Mouse (Mus musculus) embryonic facial prominence, embryonic 13.5 days (tissue): ENCODE results near the gene Emp2. TPM values are rescaled to one million over a fixed set of nuclear protein-coding genes. Genes with fewer than 3 reads are reported as not detected.

ENCODE experiments used
- ATAC-seq: fragments of 200-750 bp; cut with Nextera tagmentation; 2 replicates; pipeline ENCODE4 v1.8.0; 2017; ENCODE audit warnings: low read depth; ENCODE audit not compliant: insufficient number of reproducible peaks, insufficient read depth, low FRiP score, low TSS enrichment
- H3K27ac ChIP-seq: fragments of 300-500 bp; sonication (generic); 2 replicates; pipeline ENCODE4 v1.5.1; 2015; ENCODE audit warnings: moderate library complexity, mild to moderate bottlenecking, inconsistent platforms
- H3K27me3 ChIP-seq: fragments of 300-500 bp; sonication (generic); 2 replicates; pipeline ENCODE4 v1.6.1; 2015; ENCODE audit warnings: mild to moderate bottlenecking, inconsistent platforms
- H3K36me3 ChIP-seq: fragments of 300-500 bp; sonication (generic); 2 replicates; pipeline ENCODE4 v1.6.1; 2015; ENCODE audit warnings: mild to moderate bottlenecking, inconsistent platforms
- H3K4me1 ChIP-seq: fragments of 300-500 bp; sonication (generic); 2 replicates; pipeline ENCODE4 v1.6.1; 2015; ENCODE audit warnings: inconsistent platforms
- H3K4me2 ChIP-seq: fragments of 300-500 bp; sonication (generic); 2 replicates; pipeline ENCODE4 v1.6.1; 2015; ENCODE audit warnings: moderate library complexity, mild to moderate bottlenecking, inconsistent platforms
- H3K4me3 ChIP-seq: fragments of 300-500 bp; sonication (generic); 2 replicates; pipeline ENCODE4 v1.5.1; 2015; ENCODE audit warnings: mild to moderate bottlenecking, inconsistent platforms
- H3K9ac ChIP-seq: fragments of 300-500 bp; sonication (generic); 2 replicates; pipeline ENCODE4 v1.6.1; 2015; ENCODE audit warnings: mild to moderate bottlenecking, inconsistent platforms
- H3K9me3 ChIP-seq: fragments of 300-500 bp; sonication (generic); 2 replicates; pipeline ENCODE4 v1.6.1; 2016; ENCODE audit warnings: inconsistent platforms
- WGBS: fragments of 180-500 bp; shearing (Covaris S2); methylation state at CpG from one replicate; pipeline ENCODE4 v1.1.7; 2015; ENCODE audit warnings: mixed read lengths; 5-methylcytosine and 5-hydroxymethylcytosine counted together
- polyA plus RNA-seq: library from polyadenylated mRNA; unstranded; fragments of >200 nt; fragmentation: Nextera tagmentation; extraction: Ambion mirVana; gene quantifications from 2 replicates; pipeline ENCODE4 v1.2.1, GENCODE M21; 2015

Emp2 gene
- polyA plus RNA-seq, 1 experiment from 2014 or later, result 32.6 TPM

- Histone ChIP-seq H3K4me1 (no peaks in the 10 kb centered on the region), H3K4me2 (no peak overlapping the region), H3K9ac (no peak overlapping the region), H3K27ac (0 out of 2 replicates have a peak overlapping the region, but pooled peaks have one; percentile 22), H3K9me3 (no peaks in the 10 kb centered on the region), H3K36me3 (no peaks in the 10 kb centered on the region), H3K4me3 (no peak overlapping the region), H3K27me3 (no peaks in the 10 kb centered on the region)
- ATAC-seq, result no peak
- 75% methylated on average over 13 of the region's 13 CpGs for WGBS
Measured at GRCm38 (mm10) chr16:10337422-10338197, 23.8 kb upstream of the Emp2 start.

GRCm38 (mm10) chr16:10336454-10337421, 23.0 kb upstream of the Emp2 start:
- H3K4me1 ChIP-seq, result no peaks in the 10 kb centered on the region
- WGBS, result 91% methylated on average over 19 of the region's 19 CpGs
- H3K4me3 ChIP-seq, result no peak overlapping the region
- no peak overlapping the region for H3K9ac ChIP-seq
- H3K27me3 ChIP-seq, result no peaks in the 10 kb centered on the region
- no peak overlapping the region for H3K4me2 ChIP-seq
- H3K27ac ChIP-seq, result no peak overlapping the region
- no peak for ATAC-seq
- H3K36me3 ChIP-seq, result no peaks in the 10 kb centered on the region
- H3K9me3 ChIP-seq, result no peaks in the 10 kb centered on the region

GRCm38 (mm10) chr16:10335953-10336352, 22.2 kb upstream of the Emp2 start:
- H3K36me3 ChIP-seq, result no peaks in the 10 kb centered on the region
- H3K4me1 ChIP-seq, result no peaks in the 10 kb centered on the region
- H3K9me3 ChIP-seq, result no peaks in the 10 kb centered on the region
- ATAC-seq, result no peak
- WGBS, result 87% methylated on average over 2 of the region's 2 CpGs
- H3K9ac ChIP-seq, result no peak overlapping the region
- H3K27me3 ChIP-seq, result no peaks in the 10 kb centered on the region
- H3K27ac ChIP-seq, result no peak overlapping the region
- no peak overlapping the region for H3K4me3 ChIP-seq
- no peak overlapping the region for H3K4me2 ChIP-seq

GRCm38 (mm10) chr16:10332732-10333131, 19.0 kb upstream of the Emp2 start:
- Histone ChIP-seq H3K9ac (no peak overlapping the region), H3K9me3 (no peaks in the 10 kb centered on the region), H3K27ac (no peak overlapping the region), H3K4me2 (no peak overlapping the region), H3K4me3 (no peak overlapping the region), H3K36me3 (no peaks in the 10 kb centered on the region), H3K4me1 (no peaks in the 10 kb centered on the region), H3K27me3 (no peaks in the 10 kb centered on the region)
- no peak for ATAC-seq
- WGBS, result 56% methylated on average over 7 of the region's 7 CpGs

- Histone ChIP-seq H3K9ac (no peak overlapping the region), H3K27me3 (no peaks in the 10 kb centered on the region; the same call in 1 of the 2 replicates), H3K27ac (no peak overlapping the region), H3K9me3 (no peaks in the 10 kb centered on the region), H3K4me1 (no peaks in the 10 kb centered on the region), H3K4me3 (no peak overlapping the region), H3K36me3 (no peaks in the 10 kb centered on the region), H3K4me2 (no peak overlapping the region)
- WGBS, result 68% methylated on average over 12 of the region's 12 CpGs
- no peak for ATAC-seq
Measured at GRCm38 (mm10) chr16:10330586-10331495, 17.1 kb upstream of the Emp2 start.

- Histone ChIP-seq H3K4me1 (no peaks in the 10 kb centered on the region), H3K4me3 (no peak overlapping the region), H3K9me3 (no peaks in the 10 kb centered on the region), H3K36me3 (no peaks in the 10 kb centered on the region), H3K27ac (no peak overlapping the region), H3K27me3 (no peaks in the 10 kb centered on the region; the same call in 1 of the 2 replicates), H3K9ac (no peak overlapping the region), H3K4me2 (no peak overlapping the region)
- WGBS, result 65% methylated on average over 13 of the region's 13 CpGs
- ATAC-seq, result no peak
Measured at GRCm38 (mm10) chr16:10327563-10328333, 14.0 kb upstream of the Emp2 start.

GRCm38 (mm10) chr16:10319914-10320569, 6.3 kb upstream of the Emp2 start:
- Histone ChIP-seq H3K9me3 (no peaks in the 10 kb centered on the region), H3K9ac (no peak overlapping the region), H3K27me3 (no peaks in the 10 kb centered on the region), H3K36me3 (no peaks in the 10 kb centered on the region), H3K4me1 (no peaks in the 10 kb centered on the region), H3K4me3 (no peak overlapping the region), H3K4me2 (no peak overlapping the region), H3K27ac (no peak overlapping the region)
- no peak for ATAC-seq
- WGBS, result 62% methylated on average over 17 of the region's 17 CpGs

GRCm38 (mm10) chr16:10317197-10317544, 3.4 kb upstream of the Emp2 start:
- H3K27me3 ChIP-seq, result peaks cover 6% of the 10 kb centered on the region
- WGBS, result 55% methylated on average over 4 of the region's 4 CpGs
- no peaks in the 10 kb centered on the region for H3K9me3 ChIP-seq
- no peak overlapping the region for H3K4me3 ChIP-seq
- no peak for ATAC-seq
- H3K9ac ChIP-seq, result no peak overlapping the region
- H3K36me3 ChIP-seq, result no peaks in the 10 kb centered on the region
- no peak overlapping the region for H3K27ac ChIP-seq
- no peak overlapping the region for H3K4me2 ChIP-seq
- H3K4me1 ChIP-seq, result peaks cover 8% of the 10 kb centered on the region

- Histone ChIP-seq H3K4me2 (no peak overlapping the region), H3K4me3 (no peak overlapping the region), H3K27me3 (peaks cover 6% of the 10 kb centered on the region), H3K9me3 (no peaks in the 10 kb centered on the region), H3K36me3 (no peaks in the 10 kb centered on the region), H3K27ac (no peak overlapping the region), H3K9ac (no peak overlapping the region), H3K4me1 (peaks cover 9% of the 10 kb centered on the region)
- ATAC-seq, result no peak
- 84% methylated on average over 10 of the region's 10 CpGs for WGBS
Measured at GRCm38 (mm10) chr16:10316493-10317196, 2.9 kb upstream of the Emp2 start.

GRCm38 (mm10) chr16:10313226-10313625, 542 bp downstream of the Emp2 start:
- no peak for ATAC-seq
- peaks cover 18% of the 10 kb centered on the region for H3K4me1 ChIP-seq
- no peak overlapping the region for H3K27ac ChIP-seq
- peak overlapping the region; percentile 60 for H3K4me3 ChIP-seq
- peak overlapping the region; percentile 82 for H3K4me2 ChIP-seq
- no peaks in the 10 kb centered on the region for H3K9me3 ChIP-seq
- H3K9ac ChIP-seq, result peak overlapping the region; percentile 76
- WGBS, result 4% methylated on average over 15 of the region's 15 CpGs
- H3K36me3 ChIP-seq, result no peaks in the 10 kb centered on the region
- H3K27me3 ChIP-seq, result peaks cover 6% of the 10 kb centered on the region
